Mouse (Mus musculus) left cerebral cortex, postnatal 25 days (tissue): ENCODE results near the gene Otx2. TPM values are rescaled to one million over a fixed set of nuclear protein-coding genes. Genes with fewer than 3 reads are reported as not detected.

Experiments
- DNase-seq, 2 experiments: peaks; one replicate each; pipeline ENCODE4 v3.0.0; 2022; ENCODE audit warnings: low spot score in 2 of 2, mixed read lengths in 1 of 2
- intact Hi-C: fragments of 180-260 bp; cut with DNase I; formaldehyde crosslinking; loops from one replicate; pipeline ENCODE4 v1.15.1; 2025
- total RNA-seq, 2 experiments: library from RNA; stranded (reverse); gene quantifications; 2 replicates each; pipeline ENCODE4 v1.2.3; 2021

Gene Otx2
- total RNA-seq, 2 experiments from 2014 or later = 0.64 to 0.80 TPM

DNA sequence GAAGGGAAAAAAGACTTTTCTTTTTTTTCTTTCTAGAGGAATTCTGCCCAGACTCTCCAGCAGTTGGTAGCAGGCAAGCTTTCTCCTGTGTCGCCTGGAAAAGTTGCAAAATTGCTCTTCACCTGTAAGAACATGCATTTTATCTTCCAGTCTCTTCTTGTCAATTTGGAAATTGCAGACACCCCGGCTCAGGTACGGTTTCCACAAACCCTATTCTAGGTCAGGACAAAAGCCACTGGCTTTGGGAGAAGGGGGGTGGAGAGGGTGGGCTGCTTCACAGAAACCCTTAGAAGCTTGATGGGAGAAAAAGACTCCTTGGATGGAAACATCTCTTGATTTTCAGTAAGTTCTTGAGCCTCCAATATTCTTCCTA, 3.4 kb downstream of the Otx2 start:
- no peak for DNase-seq
- intact Hi-C loops = loop anchor here (5.0 kb wide), 1 partner anchor 37 kb away; no protein-coding TSS in a partner anchor

DNA sequence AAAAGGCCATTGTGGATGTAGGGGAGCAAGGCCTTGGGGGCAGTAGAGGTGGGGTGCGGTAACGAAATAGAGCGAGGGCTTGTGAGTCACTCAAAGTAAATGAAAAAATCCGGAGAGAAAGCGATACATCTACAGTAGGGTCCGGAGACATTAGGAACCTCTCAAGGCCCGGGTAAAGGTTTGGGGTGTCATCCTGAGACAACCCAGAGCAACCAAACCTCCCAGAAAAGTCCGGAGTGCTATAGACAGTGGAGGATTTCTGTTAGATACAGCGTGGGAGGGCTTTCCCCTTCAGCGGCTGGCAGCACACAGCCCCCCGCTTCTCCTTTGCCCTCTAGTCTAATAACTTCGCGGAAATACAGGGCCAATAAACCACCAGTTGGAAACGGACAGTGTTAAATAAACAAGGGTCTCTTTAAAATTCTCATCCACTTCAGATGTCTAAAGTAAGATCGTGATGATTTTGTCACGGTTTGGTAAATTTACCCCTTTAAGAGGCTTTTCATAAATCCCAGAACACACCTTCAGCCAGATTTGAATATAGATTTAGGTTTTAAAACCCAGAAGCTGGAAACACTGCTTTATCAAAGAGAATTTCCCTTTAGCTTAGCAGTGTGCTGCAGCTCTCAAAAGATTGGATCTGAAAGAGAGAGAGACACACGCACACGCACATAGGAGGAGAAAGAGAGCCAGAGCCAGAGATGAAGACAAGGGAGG, 3.9 kb downstream of the Otx2 start:
- intact Hi-C loops = loop anchor here (1.0 to 10.0 kb wide), 5 partner anchors 38 to 323 kb away; no protein-coding TSS in a partner anchor
- DNase-seq = no peak

DNA sequence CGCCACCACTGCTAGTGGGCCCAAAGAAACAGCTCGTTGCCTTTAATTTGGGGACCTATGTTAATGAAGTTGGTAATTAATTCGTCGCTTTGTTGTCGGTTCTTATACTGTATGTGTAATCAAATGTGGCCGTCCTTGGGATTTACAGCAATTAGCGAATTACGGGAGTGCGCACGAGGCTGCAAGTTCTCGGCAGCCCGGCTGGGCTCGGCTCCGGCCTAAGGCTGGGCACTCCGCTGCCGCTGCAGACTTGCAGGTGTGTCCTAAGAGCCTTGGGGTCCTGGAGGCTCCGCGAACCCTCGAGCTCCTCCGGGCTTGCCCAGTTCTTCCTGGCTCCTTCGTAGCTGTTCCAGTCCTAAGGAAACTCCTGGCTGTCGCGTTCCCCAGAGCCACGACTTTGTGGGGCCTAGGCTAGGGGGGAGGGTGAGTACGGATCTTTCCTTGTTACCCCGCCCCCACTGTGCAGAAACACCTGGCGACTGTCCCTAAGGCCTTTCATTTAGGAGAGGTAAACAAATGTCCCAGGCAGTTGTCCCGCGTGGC, 4.8 kb downstream of the Otx2 start:
- intact Hi-C loops = loop anchor here (1.0 to 10.0 kb wide), 4 partner anchors 71 to 323 kb away; no protein-coding TSS in a partner anchor
- DNase-seq = no peak

- intact Hi-C loops = loop anchor here (5.0 to 10.0 kb wide), 3 partner anchors 184 to 324 kb away; no protein-coding TSS in a partner anchor
Measured at GRCm38 (mm10) chr14:48668051-48668481, 5.6 kb downstream of the Otx2 start.

DNA sequence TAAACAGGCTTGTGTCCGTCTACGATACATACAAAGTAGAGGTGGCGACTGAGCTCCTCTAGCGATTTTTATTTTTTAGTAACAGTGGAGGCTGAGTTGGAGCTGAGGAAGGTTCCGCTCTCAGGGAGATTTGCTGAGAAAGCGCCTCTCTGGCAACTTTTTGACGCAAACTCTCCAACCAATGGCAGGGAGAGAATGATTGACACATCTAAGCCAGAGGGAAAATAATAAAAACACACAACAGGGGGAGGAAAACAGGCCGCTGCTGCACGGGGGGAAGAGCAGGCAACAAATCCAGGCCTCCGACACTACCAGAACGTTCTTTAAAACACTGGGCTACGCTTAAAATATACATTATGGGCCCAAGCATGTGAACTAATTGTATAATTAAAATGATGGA, 6.2 kb downstream of the Otx2 start:
- no peak for DNase-seq
- intact Hi-C loops = loop anchor here (5.0 to 10.0 kb wide), 3 partner anchors 185 to 325 kb away; no protein-coding TSS in a partner anchor

More at GRCm38 (mm10) chr14:48668051-48668481, 5.6 kb downstream of the Otx2 start:
- no peak for DNase-seq

DNA sequence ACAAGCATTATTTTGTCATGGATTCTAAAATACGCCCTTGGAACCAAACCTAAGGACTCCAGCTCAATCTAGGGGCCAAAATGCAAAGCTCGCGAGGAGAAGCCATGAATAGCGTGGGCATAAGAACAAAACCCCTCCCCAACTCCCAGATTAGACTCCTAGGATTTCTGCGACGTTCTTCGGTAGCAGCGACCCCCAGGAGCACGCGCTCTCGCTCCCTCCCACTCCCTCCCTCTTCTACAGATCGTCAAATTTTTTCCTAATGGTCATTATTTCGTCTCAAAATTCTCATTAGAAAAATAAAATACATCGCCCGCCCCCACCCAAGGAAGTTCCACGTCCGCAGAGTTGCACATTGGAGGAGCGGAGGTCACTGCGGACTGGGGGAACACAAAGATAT, 6.8 kb downstream of the Otx2 start:
- DNase-seq = no peak
- intact Hi-C loops = loop anchor here (5.0 to 10.0 kb wide), 3 partner anchors 186 to 326 kb away; no protein-coding TSS in a partner anchor

GRCm38 (mm10) chr14:48665816-48666661, 7.6 kb downstream of the Otx2 start:
- no peak for DNase-seq
- intact Hi-C loops = loop anchor here (5.0 to 10.0 kb wide), 3 partner anchors 186 to 326 kb away; no protein-coding TSS in a partner anchor

DNA sequence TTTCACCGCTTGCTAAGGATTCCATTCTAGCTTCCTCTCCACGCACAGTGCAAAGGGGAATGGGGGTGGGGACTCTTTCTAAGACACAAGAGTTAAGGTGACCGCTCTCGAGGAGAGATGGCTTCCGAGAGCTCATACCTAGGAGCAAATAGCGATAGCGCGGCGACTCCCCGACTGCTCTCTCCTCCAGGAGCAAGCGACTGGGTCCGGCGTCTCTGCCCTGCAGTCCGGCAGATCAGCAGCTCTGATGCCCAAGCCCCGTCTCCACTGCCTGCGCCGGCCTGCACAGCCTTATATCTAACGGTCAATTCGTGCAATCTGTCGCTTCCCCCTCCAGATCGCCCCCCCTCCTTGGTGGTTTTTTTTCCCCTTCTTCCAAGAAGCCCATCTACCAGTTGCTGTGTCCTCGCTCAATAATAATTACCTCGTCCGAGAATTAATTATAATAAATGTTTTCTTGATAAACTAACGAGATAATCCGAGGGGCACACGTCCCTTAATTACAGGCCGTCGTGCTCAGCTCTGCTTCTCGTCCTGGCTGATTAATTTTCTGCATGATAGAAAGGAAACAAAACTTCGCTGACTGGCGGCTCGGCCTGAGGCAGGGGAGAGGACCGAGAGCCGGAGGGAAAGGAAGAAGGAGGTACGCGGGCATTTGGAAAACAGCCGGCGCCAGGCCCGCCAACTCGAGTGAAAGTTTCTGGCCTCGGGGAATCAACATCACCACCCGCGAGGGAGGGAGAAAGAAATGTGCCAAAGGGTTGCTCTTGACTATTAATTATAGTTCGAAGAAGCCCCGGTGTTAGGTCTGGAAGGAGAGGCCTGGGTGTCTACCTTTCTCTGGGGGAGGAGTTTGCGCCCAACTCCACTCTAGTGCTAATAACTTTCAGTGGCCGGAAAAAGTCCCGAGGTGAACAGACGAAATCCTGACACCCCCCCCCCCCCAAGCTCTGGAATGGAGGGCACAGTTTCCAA, 8.5 kb downstream of the Otx2 start:
- intact Hi-C loops = loop anchor here (5.0 to 10.0 kb wide), 4 partner anchors 87 to 327 kb away; no protein-coding TSS in a partner anchor
- no peak for DNase-seq

DNA sequence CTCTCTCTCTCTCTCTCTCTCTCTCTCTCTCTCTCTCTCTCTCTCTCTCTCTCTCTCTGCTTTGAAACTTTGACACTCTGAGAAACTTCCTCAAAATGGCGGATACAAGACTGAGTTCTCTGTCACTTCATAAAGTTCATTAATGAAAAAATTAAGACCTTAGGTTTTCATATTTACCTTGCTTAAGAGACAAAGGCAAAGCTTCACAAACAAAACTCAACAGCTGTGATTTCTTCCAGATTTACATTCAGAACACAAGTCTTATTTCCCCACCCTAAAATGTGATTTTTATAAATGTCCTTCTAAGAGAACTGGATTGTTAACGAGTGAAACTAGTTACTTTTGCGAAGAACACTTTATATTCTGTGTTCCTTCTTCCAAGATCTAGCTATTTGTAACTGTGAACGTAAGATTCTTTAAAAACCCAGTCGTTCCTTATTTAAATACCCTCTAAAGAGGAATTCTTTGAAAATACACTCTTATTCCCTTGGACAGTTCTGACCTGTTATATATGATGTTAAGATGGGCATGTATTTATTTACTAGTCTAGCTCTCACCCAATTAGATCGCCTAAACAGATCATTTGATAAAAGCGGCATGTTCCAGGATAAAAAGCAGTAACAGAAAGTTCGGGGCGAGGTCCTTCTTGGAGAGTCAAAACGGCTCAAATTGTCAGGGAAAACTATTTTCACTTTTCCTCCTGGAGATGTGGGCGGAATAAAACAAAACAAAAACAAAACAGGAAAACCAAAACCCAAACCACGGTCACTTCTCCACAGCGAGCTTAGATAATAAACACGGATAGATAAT, 9.4 kb downstream of the Otx2 start:
- intact Hi-C loops = loop anchor here (5.0 to 10.0 kb wide), 2 partner anchors 88 to 239 kb away; no protein-coding TSS in a partner anchor
- no peak for DNase-seq

DNA sequence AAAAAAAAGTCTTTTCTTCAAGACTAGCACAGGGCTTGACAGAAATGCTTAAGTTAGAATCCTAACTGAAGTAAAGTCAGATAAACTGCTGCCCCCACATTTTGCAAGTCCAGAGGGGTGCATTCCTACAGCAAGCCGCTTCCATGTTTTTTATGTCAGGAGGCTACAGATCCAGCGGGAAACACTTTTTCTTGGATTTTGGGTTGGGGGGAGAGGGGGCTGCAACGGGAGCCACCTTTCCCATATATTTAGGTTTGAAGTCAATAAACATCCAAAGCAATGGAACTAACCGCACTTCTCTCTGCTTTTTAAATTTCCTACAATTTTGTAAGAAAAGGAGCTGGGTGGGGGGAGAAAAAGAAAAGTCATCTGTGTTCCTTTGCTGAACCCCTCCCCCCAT, 10.1 kb downstream of the Otx2 start:
- intact Hi-C loops = loop anchor here (5.0 to 10.0 kb wide), 2 partner anchors 89 to 239 kb away; no protein-coding TSS in a partner anchor
- DNase-seq = no peak

DNA sequence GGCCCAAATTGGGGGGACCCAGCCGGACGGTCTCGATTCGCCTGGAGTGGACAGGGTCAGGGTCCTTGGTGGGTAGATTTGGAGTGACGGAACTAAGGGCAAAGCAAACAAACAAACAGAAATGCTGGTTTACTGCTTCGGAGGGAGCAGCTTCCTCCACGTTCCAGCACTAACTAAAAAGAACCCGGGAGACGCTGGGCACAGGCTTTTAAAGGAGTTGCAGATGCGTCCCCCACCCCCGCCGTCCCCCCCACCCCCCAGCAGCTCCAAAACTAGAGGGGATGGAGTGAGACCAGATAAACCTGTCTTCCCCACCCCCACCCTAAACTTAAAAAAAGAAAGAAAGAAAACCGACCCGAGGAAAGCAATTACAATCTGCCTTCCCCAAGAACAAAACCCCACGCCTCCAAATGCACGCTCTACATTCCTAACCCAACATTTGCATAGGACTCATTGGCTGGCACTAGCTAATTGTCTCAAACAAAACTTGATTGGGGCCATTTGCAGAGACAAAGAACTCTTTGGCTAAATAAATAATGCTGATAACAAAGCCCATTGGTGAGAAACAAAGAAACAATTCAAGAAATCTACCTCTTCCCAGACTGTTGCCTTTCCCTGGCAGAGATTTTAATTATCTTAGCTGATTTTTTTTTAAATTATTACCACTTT, 10.9 kb downstream of the Otx2 start:
- intact Hi-C loops = loop anchor here (5.0 to 10.0 kb wide), 2 partner anchors 90 to 238 kb away; no protein-coding TSS in a partner anchor
- no peak for DNase-seq

DNA sequence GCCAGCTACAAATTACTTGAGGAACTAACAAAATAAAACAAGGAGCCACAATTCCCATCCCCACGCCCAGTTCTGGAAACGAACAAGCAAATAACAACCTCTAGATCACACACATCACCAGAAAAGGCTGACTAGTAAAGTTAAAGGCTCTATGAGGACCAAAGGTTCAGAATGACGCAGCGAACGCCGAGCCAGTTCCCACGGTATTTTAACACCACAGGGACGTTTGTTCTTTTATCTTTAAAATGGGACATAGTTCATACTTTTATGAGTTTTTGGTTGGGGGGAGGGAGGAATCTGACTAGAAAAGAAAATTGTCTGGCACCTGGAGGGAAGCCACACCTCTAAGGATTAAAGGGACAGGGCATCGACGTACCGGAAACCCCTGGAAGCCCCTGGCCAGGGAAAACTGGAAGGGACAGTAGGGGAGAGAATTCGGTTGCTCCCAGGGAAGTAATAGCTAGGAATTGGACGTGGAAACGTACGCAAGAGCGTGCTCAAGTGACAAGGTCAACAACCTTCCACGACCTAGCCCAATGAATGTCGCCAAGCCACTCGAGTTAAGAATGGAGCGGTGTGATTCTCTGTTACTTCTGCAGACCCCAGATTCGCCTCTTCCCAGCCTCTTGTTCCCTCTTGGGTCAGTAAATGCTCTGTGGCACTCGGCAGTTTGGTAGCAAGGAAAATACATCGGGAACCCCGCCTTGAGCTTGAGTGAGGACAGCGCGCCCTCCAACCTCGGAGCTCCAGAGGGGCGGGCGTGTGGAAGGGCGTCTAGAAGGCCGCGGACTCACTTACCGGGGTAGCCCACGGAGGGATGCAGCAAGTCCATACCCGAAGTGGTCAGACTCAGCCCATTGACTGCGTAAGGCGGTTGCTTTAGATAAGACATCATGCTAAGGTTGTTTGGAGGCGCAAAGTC, 11.7 kb downstream of the Otx2 start:
- intact Hi-C loops = loop anchor here (5.0 to 10.0 kb wide), 2 partner anchors 90 to 237 kb away; no protein-coding TSS in a partner anchor

GRCm38 (mm10) chr14:48661151-48661550, 12.5 kb downstream of the Otx2 start:
- intact Hi-C loops = loop anchor here (5.0 to 10.0 kb wide), 2 partner anchors 91 to 236 kb away; no protein-coding TSS in a partner anchor
- no peak for DNase-seq

More for the DNA sequence above, 11.7 kb downstream of the Otx2 start:
- no peak for DNase-seq

DNA sequence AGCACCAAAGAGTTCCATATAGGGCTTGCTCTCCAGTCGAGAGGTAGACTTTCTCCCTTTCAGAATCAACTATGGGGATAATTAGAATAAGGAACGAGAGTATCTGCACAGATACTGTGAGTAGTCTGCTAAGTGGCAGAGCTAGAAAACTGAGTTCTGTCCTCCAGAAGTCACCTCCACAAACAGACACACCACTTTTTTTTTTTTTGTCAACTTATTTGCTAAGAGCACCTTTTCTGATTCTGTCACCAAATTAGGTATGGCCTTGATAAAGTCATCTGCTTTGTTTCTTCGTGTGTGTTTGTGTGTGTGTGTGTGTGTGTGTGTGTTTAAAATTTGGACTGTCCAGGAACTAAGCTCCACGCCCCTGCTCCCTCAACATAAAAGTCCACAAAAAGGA, 13.0 kb downstream of the Otx2 start:
- DNase-seq = no peak
- intact Hi-C loops = loop anchor here (5.0 to 10.0 kb wide), 2 partner anchors 92 to 236 kb away; no protein-coding TSS in a partner anchor

DNA sequence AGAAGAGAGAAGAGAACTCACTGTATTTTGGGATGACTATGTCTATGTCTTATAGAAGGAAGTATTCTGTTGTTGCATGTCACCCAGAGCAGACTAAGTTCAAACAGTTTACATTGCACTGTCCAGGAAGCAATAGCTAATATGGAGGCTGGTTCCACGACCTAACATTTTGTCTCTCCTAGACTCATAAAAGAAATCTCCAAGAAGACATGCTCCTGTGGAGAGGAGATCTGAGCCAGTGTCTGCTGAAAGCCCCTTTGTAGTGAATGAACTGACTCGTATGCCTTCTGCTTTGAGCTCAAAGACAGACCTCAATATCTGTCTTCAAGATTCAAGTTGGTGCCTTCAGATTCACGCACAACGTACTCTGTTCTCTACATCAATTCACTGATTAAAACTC, 14.0 kb downstream of the Otx2 start:
- intact Hi-C loops = loop anchor here (5.0 to 10.0 kb wide), 3 partner anchors 93 to 235 kb away; no protein-coding TSS in a partner anchor
- no peak for DNase-seq

DNA sequence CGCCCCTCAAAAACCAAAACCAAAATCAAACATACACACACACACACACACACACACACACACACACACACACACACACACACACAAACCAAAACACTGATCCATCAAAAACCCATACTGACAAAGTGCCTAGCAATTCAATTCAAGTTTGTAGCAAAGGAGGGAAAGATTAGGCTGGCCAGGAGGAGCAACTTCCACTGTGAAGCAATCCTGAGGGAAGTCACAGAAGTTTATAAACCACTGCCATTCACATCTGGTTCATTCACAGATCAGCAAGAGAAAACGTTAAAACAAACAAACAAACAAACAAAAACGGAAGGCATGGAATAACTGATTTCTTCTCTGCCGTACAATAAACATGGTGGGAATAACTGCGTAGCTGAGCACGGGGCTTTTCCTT, 16.4 kb downstream of the Otx2 start:
- intact Hi-C loops = loop anchor here (5.0 kb wide), 1 partner anchor 145 kb away; no protein-coding TSS in a partner anchor
- DNase-seq = no peak
